Mouse (Mus musculus): Measurements from ENCODE around the gene Gsto1.
A peak's percentile ranks its signal among the peaks of the same experiment; 100 is the strongest.
"Not testable (repeated sequence)": the region's sequence is repeated elsewhere in the genome, so short reads cannot be mapped to it uniquely, and the experiment has no call there.

Gsto1 gene

GRCm38 (mm10) chr19:47854796-47855783 is at the start of gene Gsto1:
Gene Gsto1 (plus strand): TSS chr19:47854970.
- DNase-seq (ENCODE audit: low read depth, low spot score), result peak; percentile 87

DNA sequence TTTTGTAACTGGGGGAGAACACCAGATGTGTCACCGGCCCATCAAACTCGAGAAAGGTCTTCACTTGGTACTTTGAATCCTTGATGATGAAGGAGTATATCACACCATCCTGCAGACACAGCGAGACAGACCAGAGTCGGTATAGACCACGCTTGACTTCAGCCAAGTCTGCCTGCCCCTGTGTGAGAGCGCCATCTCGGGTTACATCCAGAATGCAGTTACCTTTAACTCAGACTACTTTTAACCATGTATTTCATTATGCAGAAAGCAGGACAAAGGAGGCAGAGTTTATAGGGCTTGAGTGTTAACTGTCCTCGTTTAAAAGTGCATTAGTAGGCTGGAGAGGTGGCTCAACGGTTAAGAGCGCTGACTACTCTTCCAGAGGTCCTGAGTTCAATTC is 42.7 kb upstream of the Gsto1 start:
- DNase-seq (ENCODE audit: low read depth, low spot score), result peak; percentile 47

GRCm38 (mm10) chr19:47814721-47815120 is 40.0 kb upstream of the Gsto1 start:
- peak; percentile 42 for DNase-seq (ENCODE audit: low read depth, low spot score)

GRCm38 (mm10) chr19:47817692-47818091 is 37.1 kb upstream of the Gsto1 start:
- no peak for DNase-seq (ENCODE audit: low read depth, low spot score)

DNA sequence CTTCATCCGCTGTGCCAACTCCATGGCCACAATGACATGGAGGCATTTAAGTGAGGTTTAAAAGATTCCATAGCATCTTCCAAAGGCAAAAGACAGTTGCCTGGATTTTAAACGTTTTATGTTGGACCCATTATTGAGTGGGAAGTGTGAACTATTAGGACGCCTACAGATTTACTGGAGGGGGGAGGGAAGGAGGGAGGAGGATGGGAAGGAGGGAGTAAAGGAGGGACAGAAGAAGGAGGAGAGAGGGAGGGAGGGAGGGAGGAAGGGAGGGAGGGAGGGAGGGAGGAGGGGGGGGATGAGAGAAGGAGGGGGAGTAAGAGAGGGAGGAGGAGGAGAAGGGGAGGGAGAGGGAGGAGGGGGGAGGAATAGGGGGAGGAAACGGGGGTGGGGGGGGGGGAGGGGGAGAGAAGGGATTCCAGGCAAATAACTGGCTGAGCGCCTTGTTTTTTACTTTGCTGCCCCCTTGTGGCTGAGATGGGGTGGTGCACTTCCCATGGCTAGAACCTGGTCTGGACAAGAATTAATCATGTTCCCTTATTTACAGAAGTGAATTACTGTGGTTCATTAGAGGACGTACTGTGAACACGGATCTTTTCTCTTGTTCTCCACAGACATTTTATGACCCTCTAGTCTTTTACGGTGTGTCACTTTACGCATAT is 33.8 kb upstream of the Gsto1 start:
- DNase-seq (ENCODE audit: low read depth, low spot score), result peak; percentile 76

- DNase-seq (ENCODE audit: low read depth, low spot score), result no peak
Measured at GRCm38 (mm10) chr19:47821494-47821872, 33.3 kb upstream of the Gsto1 start.

GRCm38 (mm10) chr19:47822143-47822796 is 32.5 kb upstream of the Gsto1 start:
- DNase-seq (ENCODE audit: low read depth, low spot score), result peak; percentile 30

GRCm38 (mm10) chr19:47824026-47824425 is 30.7 kb upstream of the Gsto1 start:
- no peak for DNase-seq (ENCODE audit: low read depth, low spot score)

GRCm38 (mm10) chr19:47829913-47830450 is 24.8 kb upstream of the Gsto1 start:
- no peak for DNase-seq (ENCODE audit: low read depth, low spot score)

GRCm38 (mm10) chr19:47831111-47831510 is 23.7 kb upstream of the Gsto1 start:
- DNase-seq (ENCODE audit: low read depth, low spot score), result peak; percentile 72

GRCm38 (mm10) chr19:47832316-47832715 is 22.5 kb upstream of the Gsto1 start:
- DNase-seq (ENCODE audit: low read depth, low spot score), result no peak

DNA sequence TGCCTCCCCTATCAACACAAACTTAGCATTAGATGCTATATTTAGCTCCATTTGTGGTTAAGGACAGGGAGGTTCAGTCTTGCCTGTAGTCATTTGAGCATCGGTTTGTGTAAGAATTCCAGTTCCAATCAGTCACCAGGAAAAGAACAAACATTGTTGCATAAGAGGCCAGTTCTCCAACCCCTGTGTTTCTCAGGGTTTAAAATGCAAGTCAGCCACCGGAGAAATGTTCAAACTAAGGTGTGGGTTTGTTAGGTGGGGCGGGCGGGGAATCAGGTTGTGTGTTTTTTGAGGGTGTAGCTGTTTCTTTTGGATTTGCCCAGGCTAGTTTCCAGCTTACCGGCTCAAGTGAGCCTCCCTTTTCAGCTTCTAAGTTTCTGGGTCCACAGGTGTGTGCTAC is 20.2 kb upstream of the Gsto1 start:
- no peak for DNase-seq (ENCODE audit: low read depth, low spot score)

DNA sequence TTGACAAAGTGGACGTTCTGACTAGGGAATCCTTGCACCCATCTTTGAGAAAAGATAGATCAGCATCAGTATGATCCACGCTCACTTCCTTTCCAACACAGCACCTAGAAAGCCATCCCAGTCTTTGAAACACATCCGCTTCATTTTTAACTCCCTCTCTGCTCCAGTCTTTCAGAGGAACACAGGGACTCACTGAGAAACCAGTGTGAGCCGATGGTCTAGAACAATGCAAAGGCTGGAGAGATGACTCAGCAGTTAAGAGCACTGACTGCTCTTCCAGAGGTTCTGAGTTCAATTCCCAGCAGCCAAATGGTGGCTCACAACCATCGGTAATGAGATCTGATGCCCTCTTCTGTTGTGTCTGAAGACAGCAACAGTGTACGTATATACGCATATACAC is 19.0 kb upstream of the Gsto1 start:
- DNase-seq (ENCODE audit: low read depth, low spot score), result no peak

DNA sequence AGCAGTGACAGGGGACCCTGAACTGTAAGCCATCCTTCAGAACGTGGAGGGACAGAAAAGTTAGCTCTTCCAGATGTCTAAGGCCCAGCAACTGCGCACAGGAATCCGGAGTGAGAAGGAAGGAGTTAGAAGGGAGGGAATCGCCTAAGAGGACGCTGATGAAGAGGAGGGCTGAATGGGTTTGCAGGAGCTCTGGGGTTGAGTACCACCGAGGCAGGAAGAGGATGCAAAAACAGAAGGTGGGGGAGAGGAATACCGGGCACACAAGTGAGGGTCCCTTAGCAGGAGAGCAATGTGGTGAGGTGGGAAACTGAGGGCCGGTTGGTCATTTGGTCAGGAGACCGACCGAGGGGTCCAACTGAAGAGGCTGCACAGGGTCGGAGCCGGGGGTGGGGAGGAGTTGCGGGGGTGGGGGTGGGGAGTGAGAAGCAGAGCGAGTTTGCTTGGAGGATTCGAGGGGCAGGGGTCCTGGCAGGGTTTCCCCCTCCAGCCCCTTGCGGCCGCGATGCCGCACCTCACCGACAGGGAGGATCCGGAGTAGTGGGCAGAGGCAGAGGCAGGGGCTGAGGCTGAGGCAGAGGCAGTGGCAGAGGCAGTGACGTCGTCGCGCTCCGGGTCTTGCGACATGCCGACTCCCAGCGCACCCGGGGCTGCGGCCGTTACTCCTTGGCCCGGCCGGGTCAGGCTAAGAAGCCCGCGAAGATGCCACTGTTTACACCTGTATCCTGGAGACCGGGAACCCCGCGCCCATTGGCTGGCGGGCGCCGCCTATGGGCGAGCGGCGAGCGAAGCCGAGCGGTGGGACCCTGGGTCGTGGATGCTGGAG is 17.9 kb upstream of the Gsto1 start:
- DNase-seq (ENCODE audit: low read depth, low spot score), result peak; percentile 74

DNA sequence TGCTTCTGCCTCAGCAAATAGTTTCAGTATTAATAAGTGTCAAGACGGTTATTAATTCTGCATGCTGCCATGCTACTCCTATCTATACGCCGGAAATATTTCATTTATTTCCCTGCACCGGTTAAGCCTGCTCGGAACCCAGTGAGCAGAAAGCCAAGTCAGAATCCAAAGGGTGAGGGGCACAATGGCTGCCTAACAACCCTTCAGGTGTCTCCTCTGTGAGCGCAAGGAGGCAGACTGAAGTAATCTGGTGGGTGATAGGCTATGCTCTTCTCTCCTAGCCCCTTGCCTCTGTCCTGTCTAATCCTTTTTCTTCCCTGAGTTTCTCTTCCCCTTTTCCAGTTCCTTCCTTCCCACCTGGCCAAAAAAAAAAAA is 17.3 kb upstream of the Gsto1 start:
- DNase-seq (ENCODE audit: low read depth, low spot score), result peak; percentile 36

- DNase-seq (ENCODE audit: low read depth, low spot score), result not testable (repeated sequence)
Measured at GRCm38 (mm10) chr19:47841234-47841633, 13.5 kb upstream of the Gsto1 start.

- DNase-seq (ENCODE audit: low read depth, low spot score), result no peak
Measured at GRCm38 (mm10) chr19:47849735-47850134, 5.0 kb upstream of the Gsto1 start.

DNA sequence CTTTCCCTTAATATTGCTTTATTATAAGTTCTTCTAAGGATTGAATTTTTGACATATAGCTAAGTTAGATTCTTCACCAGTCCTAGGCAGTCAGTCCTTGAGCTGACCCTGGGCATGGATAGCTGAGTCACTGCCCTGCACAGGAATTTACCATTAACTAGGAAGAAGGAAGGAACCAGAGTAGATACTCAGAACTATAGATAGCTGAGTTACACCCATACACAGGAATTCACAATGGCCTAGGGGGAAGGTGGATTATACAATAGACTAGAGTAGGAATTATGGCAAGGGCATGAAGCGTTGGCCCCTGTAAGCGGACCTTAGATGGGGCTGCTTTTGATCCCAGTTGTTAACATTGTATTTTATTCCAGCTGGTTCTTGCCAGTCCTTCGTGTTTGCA is 2.6 kb upstream of the Gsto1 start:
- DNase-seq (ENCODE audit: low read depth, low spot score), result not testable (repeated sequence)

- no peak for DNase-seq (ENCODE audit: low read depth, low spot score)
Measured at GRCm38 (mm10) chr19:47853053-47853452, 1.7 kb upstream of the Gsto1 start.

- DNase-seq (ENCODE audit: low read depth, low spot score), result peak; percentile 62
Measured at GRCm38 (mm10) chr19:47853951-47854795, 597 bp upstream of the Gsto1 start.
